Mouse (Mus musculus): ENCODE data around the gene Scnn1a. TPM values are rescaled to one million over a fixed set of nuclear protein-coding genes. Genes with fewer than 3 reads are reported as not detected.

Gene Scnn1a
- total RNA-seq, 2 experiments from 2014 or later = 0.31 to 0.43 TPM

- no peak for DNase-seq
Observed at GRCm38 (mm10) chr6:125342198-125342597, 21.7 kb downstream of the Scnn1a start.

GRCm38 (mm10) chr6:125344084-125344483, 23.6 kb downstream of the Scnn1a start:
- no peak for DNase-seq

GRCm38 (mm10) chr6:125344866-125345265, 24.4 kb downstream of the Scnn1a start:
- DNase-seq = no peak

- DNase-seq = no peak
Observed at GRCm38 (mm10) chr6:125345625-125346024, 25.2 kb downstream of the Scnn1a start.

- no peak for DNase-seq
Observed at GRCm38 (mm10) chr6:125346029-125346428, 25.6 kb downstream of the Scnn1a start.

GRCm38 (mm10) chr6:125348721-125349574, 28.5 kb downstream of the Scnn1a start, which contains the start of gene Tnfrsf1a:
Gene Tnfrsf1a (plus strand): TSS chr6:125349362.
- DNase-seq = no peak

GRCm38 (mm10) chr6:125349575-125350230, 29.2 kb downstream of the Scnn1a start:
- peak; percentile 52 for DNase-seq

- peak; percentile 71 for DNase-seq
Observed at GRCm38 (mm10) chr6:125350231-125350994, 30.0 kb downstream of the Scnn1a start.

GRCm38 (mm10) chr6:125350995-125351324, 30.5 kb downstream of the Scnn1a start:
- no peak for DNase-seq

GRCm38 (mm10) chr6:125351368-125352045, 31.0 kb downstream of the Scnn1a start:
- DNase-seq = no peak

- DNase-seq = no peak
Observed at GRCm38 (mm10) chr6:125352046-125352384, 31.6 kb downstream of the Scnn1a start.

- no peak for DNase-seq
Observed at GRCm38 (mm10) chr6:125352811-125353210, 32.4 kb downstream of the Scnn1a start.

GRCm38 (mm10) chr6:125353221-125353620, 32.8 kb downstream of the Scnn1a start:
- DNase-seq = no peak

GRCm38 (mm10) chr6:125353655-125354054, 33.2 kb downstream of the Scnn1a start:
- no peak for DNase-seq

GRCm38 (mm10) chr6:125354352-125355151, 34.1 kb downstream of the Scnn1a start:
- peak; percentile 58 for DNase-seq

GRCm38 (mm10) chr6:125355197-125355741, 34.8 kb downstream of the Scnn1a start:
- DNase-seq = no peak

- no peak for DNase-seq
Observed at GRCm38 (mm10) chr6:125356264-125356663, 35.8 kb downstream of the Scnn1a start.

- DNase-seq = no peak
Observed at GRCm38 (mm10) chr6:125357334-125357733, 36.9 kb downstream of the Scnn1a start.

GRCm38 (mm10) chr6:125359999-125360398, 39.5 kb downstream of the Scnn1a start:
- DNase-seq = no peak

GRCm38 (mm10) chr6:125360846-125361245, 40.4 kb downstream of the Scnn1a start:
- DNase-seq = no peak

All from gastrocnemius, postnatal 10 days (tissue).